Mouse (Mus musculus): ENCODE results near the gene Wipf2. TPM values are rescaled to one million over a fixed set of nuclear protein-coding genes. Genes with fewer than 3 reads are reported as not detected.
"Not testable (repeated sequence)": the region's sequence is repeated elsewhere in the genome, so short reads cannot be mapped to it uniquely, and the experiment has no call there.

The Wipf2 gene
- polyA plus RNA-seq, 1 experiment from 2014 or later, result 4.6 TPM

DNA sequence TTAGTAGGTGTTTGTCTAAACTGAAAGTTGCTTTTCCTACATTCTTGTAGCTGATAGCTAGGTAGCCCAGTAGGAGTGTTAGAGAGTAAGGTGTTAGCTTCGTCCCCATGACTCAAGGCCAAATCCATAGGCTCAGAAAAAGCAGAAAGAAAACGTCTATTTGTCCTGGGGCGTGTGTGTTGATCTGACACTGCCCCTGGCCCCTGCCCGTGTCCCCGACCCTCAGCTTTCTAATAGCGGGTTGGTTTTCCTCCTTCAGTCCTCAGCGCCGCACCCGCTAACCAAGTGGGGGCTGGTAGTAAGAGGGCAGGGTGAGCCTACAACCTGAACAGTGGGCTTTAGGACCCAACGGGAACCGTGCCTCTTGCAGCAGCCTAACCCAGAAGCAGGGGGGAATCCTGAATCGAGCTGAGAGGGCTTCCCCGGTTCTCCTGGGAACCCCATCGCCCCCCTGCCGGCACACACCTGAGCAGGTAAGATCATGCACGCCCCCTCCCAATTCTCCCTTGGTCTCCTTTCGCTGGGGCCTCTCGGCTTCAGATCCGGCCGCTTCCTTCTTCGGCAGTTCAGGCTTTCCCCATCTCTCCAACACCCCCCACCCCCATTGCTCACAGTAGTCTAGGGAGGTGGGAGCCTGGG lies 64.1 kb downstream of the Wipf2 start, which contains the start of gene Rara:
Gene Rara, plus strand, starts transcription at position 381 of the 639 bp plus-strand sequence.
- WGBS, result 14% methylated on average over 21 of the region's 21 CpGs
- H3K9me3 ChIP-seq, result no peaks in the 10 kb centered on the region
- no peaks in the 10 kb centered on the region for H3K36me3 ChIP-seq
- peak within 1 kb of the TSS; percentile 88 for H3K27ac ChIP-seq (replicated peaks)
- ATAC-seq (ENCODE audit: low read depth), result no peak
- no peaks in the 10 kb centered on the region for H3K27me3 ChIP-seq
- H3K4me1 ChIP-seq (replicated peaks), result peaks cover 98% of the 10 kb centered on the region
- peak within 1 kb of the TSS; percentile 55 for H3K4me3 ChIP-seq
- peak within 1 kb of the TSS; percentile 76 for H3K4me2 ChIP-seq
- peak within 1 kb of the TSS; percentile 79 for H3K9ac ChIP-seq

DNA sequence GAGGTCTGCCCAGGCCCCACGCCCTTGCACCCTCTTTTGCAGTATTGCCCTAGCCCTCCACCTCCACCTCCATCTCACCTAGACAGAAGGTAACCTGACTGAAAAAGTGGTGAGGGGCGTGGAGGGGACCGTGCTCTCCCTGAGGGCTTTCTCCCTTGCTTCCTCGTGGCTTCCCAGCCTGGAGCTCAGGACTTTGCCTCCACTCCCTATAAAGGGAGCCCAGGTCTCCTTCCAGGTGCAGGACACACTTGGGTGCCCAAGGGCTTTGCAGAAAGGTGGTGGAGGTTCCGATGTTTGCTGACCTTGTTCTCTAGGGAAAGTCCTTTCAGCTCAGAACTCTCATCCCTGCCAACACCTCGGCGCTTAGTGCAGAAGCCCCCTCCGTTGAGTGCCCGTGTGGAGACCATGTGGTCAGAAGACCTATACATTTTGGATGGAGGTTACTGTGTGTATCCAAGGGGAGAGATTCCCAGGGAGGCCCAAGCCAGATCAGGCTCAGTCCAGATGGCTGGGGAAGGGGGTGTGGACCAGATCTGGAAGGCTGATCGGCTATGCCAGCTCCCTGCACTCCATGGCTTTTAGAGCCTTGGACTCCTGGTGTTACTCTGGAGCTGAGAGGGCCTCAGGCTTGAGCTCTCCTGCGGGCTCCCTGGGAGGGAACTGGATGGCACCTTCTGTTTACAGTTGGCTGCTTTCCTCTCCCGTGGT lies 64.9 kb downstream of the Wipf2 start:
- Histone ChIP-seq H3K4me1 (replicated peaks) (peaks cover 98% of the 10 kb centered on the region), H3K27me3 (no peaks in the 10 kb centered on the region), H3K9ac (peak overlapping the region; percentile 79), H3K36me3 (no peaks in the 10 kb centered on the region), H3K4me2 (peak overlapping the region; percentile 76), H3K27ac (replicated peaks) (peak overlapping the region; percentile 79), H3K9me3 (no peaks in the 10 kb centered on the region), H3K4me3 (peak overlapping the region; percentile 55)
- ATAC-seq (ENCODE audit: low read depth), result no peak
- 11% methylated on average over 12 of the region's 12 CpGs for WGBS

DNA sequence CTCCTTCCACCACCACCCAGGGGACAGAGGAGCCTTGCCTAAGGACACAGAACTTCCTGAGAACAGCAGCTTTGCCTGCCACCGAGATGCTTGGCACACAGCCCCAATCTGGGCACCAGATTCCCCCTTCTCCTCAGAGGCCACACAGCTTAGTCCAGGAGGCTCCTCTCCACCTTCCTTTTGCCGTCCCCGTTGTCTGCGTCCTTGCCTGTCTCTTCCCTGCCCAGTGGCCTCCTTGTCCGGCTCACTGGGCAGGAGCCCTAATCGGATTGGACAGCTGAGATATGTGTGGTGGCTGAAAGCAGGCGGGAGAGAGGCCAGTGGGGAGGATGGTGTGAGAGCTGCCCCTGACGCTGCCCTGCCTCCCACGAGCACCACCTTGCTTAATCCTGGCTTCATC lies 66.1 kb downstream of the Wipf2 start:
- peak overlapping the region; percentile 55 for H3K4me3 ChIP-seq
- peak overlapping the region; percentile 79 for H3K27ac ChIP-seq (replicated peaks)
- no peak for ATAC-seq (ENCODE audit: low read depth)
- 7% methylated on average over 9 of the region's 9 CpGs for WGBS
- no peaks in the 10 kb centered on the region for H3K9me3 ChIP-seq
- H3K9ac ChIP-seq, result peak overlapping the region; percentile 79
- H3K4me1 ChIP-seq (replicated peaks), result peaks cover 90% of the 10 kb centered on the region
- H3K36me3 ChIP-seq, result no peaks in the 10 kb centered on the region
- no peaks in the 10 kb centered on the region for H3K27me3 ChIP-seq
- peak overlapping the region; percentile 76 for H3K4me2 ChIP-seq

DNA sequence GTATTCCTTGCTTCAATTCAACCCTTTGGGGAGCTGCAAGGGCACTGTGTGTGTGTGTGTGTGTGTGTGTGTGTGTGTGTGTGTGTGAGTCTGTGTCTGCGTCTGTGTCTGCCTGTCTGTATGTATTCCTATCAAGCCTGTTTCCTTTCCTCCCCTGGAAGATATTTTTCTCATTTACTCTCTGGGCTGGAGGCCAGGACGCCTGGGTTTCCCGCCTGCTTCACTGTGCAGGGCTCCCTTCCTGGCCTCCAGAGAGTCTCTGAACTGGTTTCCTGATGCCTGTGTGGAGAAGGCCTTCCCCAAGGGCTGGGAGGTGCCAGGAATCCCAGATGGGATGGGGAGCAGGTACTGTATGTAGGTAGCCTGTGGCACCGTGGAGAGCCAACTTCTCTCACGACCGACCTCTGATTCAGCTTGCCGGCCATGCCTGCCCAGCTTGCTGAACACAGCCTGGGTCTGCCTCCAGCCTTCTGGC lies 66.7 kb downstream of the Wipf2 start:
- H3K4me2 ChIP-seq, result peak overlapping the region; percentile 76
- peak overlapping the region; percentile 55; the same call in 1 of the 2 replicates for H3K4me3 ChIP-seq
- no peak for ATAC-seq (ENCODE audit: low read depth)
- 45% methylated on average over 7 of the region's 7 CpGs for WGBS
- H3K4me1 ChIP-seq (replicated peaks), result peaks cover 84% of the 10 kb centered on the region
- H3K36me3 ChIP-seq, result no peaks in the 10 kb centered on the region
- H3K27ac ChIP-seq (replicated peaks), result peak overlapping the region; percentile 79
- H3K9ac ChIP-seq, result peak overlapping the region; percentile 79
- no peaks in the 10 kb centered on the region for H3K9me3 ChIP-seq
- no peaks in the 10 kb centered on the region for H3K27me3 ChIP-seq

DNA sequence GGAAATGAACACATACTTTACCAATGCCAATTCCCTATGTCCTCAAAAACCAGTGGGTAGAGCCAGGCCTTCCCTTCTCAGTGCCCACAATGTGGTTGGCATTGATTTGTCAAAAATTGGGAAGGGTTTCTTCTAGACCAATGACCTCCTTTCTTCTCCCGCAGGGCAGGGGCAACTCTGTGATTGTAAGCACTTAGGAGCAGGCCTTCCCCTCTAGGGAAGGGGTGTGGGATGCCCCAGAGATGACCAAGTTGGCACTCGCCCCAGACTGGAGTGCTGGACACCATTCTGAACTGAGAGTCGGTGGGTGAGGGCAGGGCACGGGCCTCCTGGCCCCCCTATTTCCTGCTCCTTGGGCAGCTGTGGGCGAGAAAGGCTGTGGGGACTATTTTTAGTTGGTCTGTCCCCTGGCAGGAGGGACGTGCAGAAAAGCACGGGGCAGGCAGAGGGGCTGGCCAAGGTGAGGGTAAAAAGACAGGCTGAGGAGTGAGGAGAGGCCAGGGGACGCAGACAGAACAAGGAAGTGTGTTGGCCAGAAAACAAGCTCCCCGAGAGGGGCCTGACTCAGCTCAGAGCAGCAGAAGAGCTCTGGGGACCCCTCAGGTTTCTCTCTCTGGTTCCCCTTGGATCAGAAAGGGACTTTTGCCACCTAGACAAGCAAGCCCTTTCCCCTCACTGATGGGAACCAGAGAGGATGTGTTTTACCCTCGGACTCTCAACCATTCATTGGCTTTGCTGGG lies 67.5 kb downstream of the Wipf2 start:
- H3K4me1 ChIP-seq (replicated peaks), result peaks cover 78% of the 10 kb centered on the region
- H3K27me3 ChIP-seq, result no peaks in the 10 kb centered on the region
- H3K27ac ChIP-seq (replicated peaks), result peak overlapping the region; percentile 79
- no peaks in the 10 kb centered on the region for H3K9me3 ChIP-seq
- H3K9ac ChIP-seq, result peak overlapping the region; percentile 79
- no peaks in the 10 kb centered on the region for H3K36me3 ChIP-seq
- ATAC-seq (ENCODE audit: low read depth), result no peak
- peak overlapping the region; percentile 76; the same call in 1 of the 2 replicates for H3K4me2 ChIP-seq
- no peak overlapping the region for H3K4me3 ChIP-seq
- 35% methylated on average over 10 of the region's 10 CpGs for WGBS

DNA sequence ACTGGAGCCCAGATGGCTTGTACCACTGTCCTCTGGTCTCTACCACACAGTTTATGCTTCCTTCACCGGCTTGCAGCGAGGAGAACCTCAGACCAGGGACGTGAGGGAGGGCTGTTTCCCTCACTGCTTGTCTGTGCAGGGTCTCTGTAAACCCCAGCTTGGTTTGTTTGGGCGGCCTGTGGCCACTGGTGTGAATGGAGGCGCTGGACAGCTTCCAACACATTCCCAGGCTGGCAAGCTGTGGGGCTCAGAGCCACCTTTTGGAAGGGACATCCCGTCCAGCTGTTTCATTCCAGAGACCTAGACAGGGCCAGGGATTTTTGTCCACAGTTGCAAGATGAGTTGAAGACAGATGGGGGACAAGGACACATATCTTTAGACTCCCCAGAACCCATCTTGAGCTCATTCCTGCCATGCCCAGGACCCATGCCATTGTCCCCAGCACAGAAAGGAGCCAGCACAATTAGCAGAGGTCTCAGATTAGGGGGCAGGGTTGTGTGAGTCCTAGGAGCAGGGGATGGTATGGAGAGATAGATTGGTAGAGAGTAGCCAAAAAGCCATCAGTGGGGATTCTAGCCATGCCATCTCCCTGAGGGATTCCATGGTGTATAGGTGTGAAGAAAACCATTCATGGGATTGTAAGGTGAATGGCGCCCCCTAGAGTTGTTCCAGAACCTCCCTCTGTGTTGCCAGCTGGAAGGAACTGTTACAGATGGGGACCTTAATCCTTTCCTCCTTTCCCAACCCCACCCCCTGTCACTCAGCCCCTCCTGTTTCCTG lies 68.3 kb downstream of the Wipf2 start:
- H3K4me2 ChIP-seq, result peak overlapping the region; percentile 76

DNA sequence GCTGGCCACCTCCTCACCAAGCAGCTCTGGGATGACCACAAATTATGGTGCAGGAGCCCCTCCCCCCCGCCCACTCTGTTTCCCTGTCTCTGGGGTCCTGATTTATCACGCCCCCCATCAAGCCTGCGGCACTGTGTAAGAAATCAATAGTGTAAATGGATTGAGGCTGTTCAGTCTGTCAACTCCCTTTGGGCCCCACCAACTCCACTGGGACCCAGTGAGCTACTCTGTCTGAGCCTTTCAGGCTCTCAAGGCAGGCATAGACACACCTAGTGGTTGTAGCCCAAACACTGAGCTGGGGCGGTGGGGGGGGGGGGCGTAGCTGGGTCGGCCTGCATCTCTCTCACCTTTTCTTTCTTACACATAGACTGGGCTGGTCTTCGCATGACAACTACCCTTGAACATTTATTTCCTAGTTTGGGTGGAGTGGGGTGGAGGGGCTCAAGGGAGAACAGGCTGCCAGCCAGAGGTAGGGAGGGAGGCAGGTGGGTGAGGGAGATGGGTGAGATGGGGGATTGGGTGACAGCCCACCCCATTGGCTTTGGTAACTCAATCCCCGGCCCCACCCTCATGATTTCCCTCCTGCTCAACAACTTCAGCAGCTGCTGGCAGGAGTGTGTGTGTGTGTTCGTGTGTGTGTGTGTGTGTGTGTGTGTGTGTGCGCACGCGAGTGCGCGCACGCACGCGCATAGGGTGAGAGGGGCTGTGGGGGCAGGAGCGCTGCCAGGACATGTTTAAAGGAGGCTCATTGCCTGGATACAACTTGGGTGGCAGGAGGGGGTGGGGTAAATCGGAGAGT lies 69.1 kb downstream of the Wipf2 start:
- Histone ChIP-seq H3K27ac (replicated peaks) (peak overlapping the region; percentile 79), H3K4me2 (peak overlapping the region; percentile 76), H3K27me3 (no peaks in the 10 kb centered on the region), H3K36me3 (no peaks in the 10 kb centered on the region), H3K9me3 (no peaks in the 10 kb centered on the region), H3K4me1 (replicated peaks) (peaks cover 76% of the 10 kb centered on the region), H3K9ac (peak overlapping the region; percentile 14; the same call in 1 of the 2 replicates), H3K4me3 (no peak overlapping the region)
- peak; percentile 17; the same call in 1 of the 2 replicates for ATAC-seq (ENCODE audit: low read depth)
- 19% methylated on average over 19 of the region's 19 CpGs for WGBS

More for the DNA sequence above, 68.3 kb downstream of the Wipf2 start:
- ATAC-seq (ENCODE audit: low read depth), result 0 out of 2 replicates have a peak, but pooled peaks have one; percentile 0
- no peak overlapping the region for H3K4me3 ChIP-seq
- no peaks in the 10 kb centered on the region for H3K36me3 ChIP-seq
- H3K27me3 ChIP-seq, result no peaks in the 10 kb centered on the region
- H3K4me1 ChIP-seq (replicated peaks), result peaks cover 78% of the 10 kb centered on the region
- H3K9me3 ChIP-seq, result no peaks in the 10 kb centered on the region
- H3K27ac ChIP-seq (replicated peaks), result peak overlapping the region; percentile 79
- 19% methylated on average over 7 of the region's 7 CpGs for WGBS
- peak overlapping the region; percentile 79; the same call in 1 of the 2 replicates for H3K9ac ChIP-seq

DNA sequence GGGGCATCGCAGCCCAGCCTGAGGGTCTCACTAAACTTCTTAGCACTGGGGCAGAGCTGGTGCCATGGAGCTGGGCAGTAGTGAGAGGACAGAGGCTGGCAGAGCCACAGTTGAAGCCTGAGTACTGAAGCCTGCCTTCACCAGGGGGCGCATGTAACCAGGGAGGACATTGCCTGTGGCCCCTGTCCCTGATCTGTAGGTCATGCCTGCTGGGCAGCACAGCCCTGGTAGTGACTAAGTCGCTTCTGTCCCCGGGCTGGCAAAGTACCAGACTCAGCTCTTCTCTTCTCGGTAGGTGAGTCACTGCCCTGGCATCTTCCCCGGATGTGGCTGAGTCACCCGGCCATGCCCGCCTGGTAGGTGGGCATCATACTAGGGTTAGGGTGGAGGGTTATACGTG lies 69.7 kb downstream of the Wipf2 start:
- Histone ChIP-seq H3K9ac (peak overlapping the region; percentile 14; the same call in 1 of the 2 replicates), H3K27me3 (no peaks in the 10 kb centered on the region), H3K36me3 (no peaks in the 10 kb centered on the region), H3K4me2 (peak overlapping the region; percentile 76), H3K9me3 (no peaks in the 10 kb centered on the region), H3K27ac (replicated peaks) (peak overlapping the region; percentile 79), H3K4me3 (no peak overlapping the region), H3K4me1 (replicated peaks) (peaks cover 76% of the 10 kb centered on the region)
- 36% methylated on average over 9 of the region's 9 CpGs for WGBS
- ATAC-seq (ENCODE audit: low read depth), result no peak

DNA sequence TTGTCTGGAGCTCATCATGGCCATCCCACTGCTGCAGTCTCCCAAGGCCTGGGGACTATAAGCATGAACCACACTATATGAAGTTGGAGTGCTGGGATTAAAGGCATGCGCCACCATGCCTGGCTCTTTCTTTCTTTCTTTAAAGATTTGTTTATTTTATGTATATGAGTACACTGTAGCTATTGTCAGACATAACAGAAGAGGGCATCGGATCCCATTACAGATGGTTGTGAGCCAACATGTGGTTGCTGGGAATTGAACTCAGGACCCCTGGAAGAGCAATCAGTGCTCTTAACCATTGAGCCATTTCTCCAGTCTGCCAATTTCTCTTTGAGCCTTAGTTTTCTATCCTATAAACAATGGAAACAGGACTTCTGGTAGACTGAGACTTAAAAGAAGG lies 70.4 kb downstream of the Wipf2 start:
- not testable (repeated sequence) for H3K9me3 ChIP-seq; H3K36me3 ChIP-seq; ATAC-seq (ENCODE audit: low read depth); H3K4me2 ChIP-seq; H3K27me3 ChIP-seq; H3K4me3 ChIP-seq; H3K27ac ChIP-seq (replicated peaks); H3K9ac ChIP-seq
- WGBS, result 72% methylated on average over 2 of the region's 2 CpGs
- H3K4me1 ChIP-seq (replicated peaks), result peaks cover 76% of the 10 kb centered on the region

DNA sequence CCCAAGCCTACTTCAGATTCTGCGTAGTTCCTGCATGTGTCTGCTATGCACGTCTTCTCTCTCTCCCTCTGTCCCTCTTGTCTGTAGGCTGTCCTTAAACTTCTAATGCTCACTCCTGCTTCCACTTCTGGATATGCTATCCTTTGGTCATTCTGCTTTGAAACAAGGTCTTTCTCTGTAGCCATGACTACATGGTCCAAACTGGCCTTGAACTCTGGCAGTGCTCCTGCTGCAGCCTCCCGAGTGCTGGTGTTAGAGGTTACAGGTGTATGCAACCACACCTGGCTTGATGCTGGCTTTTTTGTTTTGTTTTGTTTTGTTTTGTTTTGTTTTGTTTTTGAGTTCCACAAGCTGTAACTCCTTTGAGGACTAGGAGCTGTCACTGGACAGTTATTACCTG lies 70.9 kb downstream of the Wipf2 start:
- Histone ChIP-seq H3K9me3 (no peaks in the 10 kb centered on the region), H3K4me3 (no peak overlapping the region), H3K4me1 (replicated peaks) (peaks cover 76% of the 10 kb centered on the region), H3K27me3 (no peaks in the 10 kb centered on the region), H3K27ac (replicated peaks) (no peak overlapping the region), H3K4me2 (no peak overlapping the region), H3K9ac (no peak overlapping the region), H3K36me3 (no peaks in the 10 kb centered on the region)
- no peak for ATAC-seq (ENCODE audit: low read depth)
- 87% methylated on average over 3 of the region's 3 CpGs for WGBS

DNA sequence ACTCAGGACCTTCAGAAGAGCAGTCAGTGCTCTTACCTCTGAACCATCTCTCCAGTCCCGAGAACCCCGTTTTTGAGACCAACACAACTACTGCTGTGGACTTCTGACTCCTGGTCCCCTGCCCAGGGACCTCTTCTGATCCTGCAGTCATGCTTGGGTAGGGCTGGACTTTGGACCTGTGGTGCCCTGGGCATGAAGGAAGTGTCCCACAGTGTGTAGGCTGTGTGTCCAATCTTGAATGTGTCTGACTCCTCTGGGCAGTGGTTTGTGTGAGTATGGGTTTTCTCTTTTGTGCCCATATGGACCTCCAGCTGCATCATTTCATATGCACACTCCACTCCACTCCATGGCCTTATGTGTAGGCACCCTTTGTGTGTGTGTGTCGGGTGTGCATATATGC lies 71.7 kb downstream of the Wipf2 start:
- no peak for ATAC-seq (ENCODE audit: low read depth)
- H3K36me3 ChIP-seq, result no peaks in the 10 kb centered on the region
- no peak overlapping the region for H3K4me3 ChIP-seq
- peaks cover 76% of the 10 kb centered on the region for H3K4me1 ChIP-seq (replicated peaks)
- no peak overlapping the region for H3K27ac ChIP-seq (replicated peaks)
- no peak overlapping the region for H3K9ac ChIP-seq
- WGBS, result 92% methylated on average over 3 of the region's 3 CpGs
- H3K27me3 ChIP-seq, result no peaks in the 10 kb centered on the region
- no peak overlapping the region for H3K4me2 ChIP-seq
- H3K9me3 ChIP-seq, result no peaks in the 10 kb centered on the region
